Mouse (Mus musculus): ENCODE results near the gene Cd320.

- TF ChIP-seq POLR2A (IDR thresholded peaks at IDR 0.05; ENCODE audit: extremely low read depth, insufficient read depth, low read length) = no peak
- no peak for TF ChIP-seq CTCF (IDR thresholded peaks at IDR 0.05; ENCODE audit: low read depth, low read length)
These were observed 8.4 kb downstream of the Cd320 start for GRCm38 (mm10) chr17:33851331-33851730.
